Mouse (Mus musculus) gastrocnemius, adult 2 months (tissue): ENCODE data around the gene Mcm10. TPM values are rescaled to one million over a fixed set of nuclear protein-coding genes. Genes with fewer than 3 reads are reported as not detected.

Experiments
- DNase-seq: peaks from one replicate; pipeline ENCODE4 v3.0.0; 2022
- H3K27ac ChIP-seq: fragments of 200-600 bp; 2 replicates; pipeline ENCODE4 v1.8.1; 2022; ENCODE audit warnings: mild to moderate bottlenecking
- H3K4me3 ChIP-seq: fragments of 200-600 bp; 2 replicates; pipeline ENCODE4 v1.8.1; 2022; ENCODE audit warnings: mild to moderate bottlenecking, moderate library complexity
- CTCF ChIP-seq: fragments of 200-600 bp; IDR thresholded peaks from 2 replicates; pipeline ENCODE4 v1.8.1; 2022; ENCODE audit warnings: antibody characterized with exemption, mild to moderate bottlenecking, moderate library complexity
- intact Hi-C: fragments of 180-260 bp; cut with DNase I; formaldehyde crosslinking; loops from one replicate; pipeline ENCODE4 v1.15.1; 2025
- total RNA-seq, 2 experiments: library from RNA; stranded (reverse); gene quantifications; 2 replicates each; pipeline ENCODE4 v1.2.3; 2021

Gene Mcm10
- total RNA-seq, 2 experiments from 2014 or later, result 0.08 TPM; not detected in 1

DNA sequence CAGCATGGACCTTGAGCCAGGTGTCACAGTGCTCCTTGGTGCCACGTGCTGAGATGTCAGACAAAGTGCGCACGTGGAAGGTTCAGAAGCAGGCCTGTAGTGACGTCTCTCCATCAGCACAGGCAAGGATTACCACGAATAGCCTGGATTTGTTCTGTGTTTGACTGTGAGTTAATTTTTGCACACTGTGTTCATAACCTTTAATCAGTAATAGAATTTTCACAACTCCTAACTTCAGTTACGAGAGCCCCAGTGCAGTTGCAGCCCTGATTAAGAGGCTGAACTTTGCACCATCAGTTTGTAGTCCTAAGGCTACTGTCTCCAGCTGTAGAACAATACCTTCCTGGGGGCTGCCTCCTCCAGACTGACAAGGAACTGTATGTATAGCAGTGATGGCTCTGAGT, 16.2 kb downstream of the Mcm10 start:
- no peak for DNase-seq
- H3K4me3 ChIP-seq, result no peak overlapping the region
- TF ChIP-seq CTCF, result no peak
- intact Hi-C loops, result no loop called here
- H3K27ac ChIP-seq, result no peak overlapping the region

DNA sequence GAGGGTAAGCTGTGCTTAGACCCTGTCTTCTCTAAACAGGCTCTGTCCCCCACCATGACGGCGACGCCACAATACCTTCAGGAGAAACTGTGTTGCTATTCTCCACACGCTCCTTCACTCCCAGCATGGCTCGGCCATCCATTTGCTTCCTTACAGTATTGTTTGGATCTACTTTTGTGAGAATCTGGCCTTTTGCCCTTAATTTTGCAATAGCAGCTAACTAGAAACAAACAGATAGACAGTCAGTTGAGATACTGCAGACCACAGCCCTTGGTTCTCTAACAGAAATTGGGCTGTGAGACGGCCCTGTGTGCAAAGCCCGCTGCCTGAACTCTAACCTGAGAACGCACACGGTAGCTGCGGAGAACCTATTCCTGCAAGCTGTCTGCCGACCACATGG, 16.9 kb downstream of the Mcm10 start:
- DNase-seq, result no peak
- H3K4me3 ChIP-seq, result no peak overlapping the region
- H3K27ac ChIP-seq, result no peak overlapping the region
- intact Hi-C loops, result no loop called here
- TF ChIP-seq CTCF, result no peak

DNA sequence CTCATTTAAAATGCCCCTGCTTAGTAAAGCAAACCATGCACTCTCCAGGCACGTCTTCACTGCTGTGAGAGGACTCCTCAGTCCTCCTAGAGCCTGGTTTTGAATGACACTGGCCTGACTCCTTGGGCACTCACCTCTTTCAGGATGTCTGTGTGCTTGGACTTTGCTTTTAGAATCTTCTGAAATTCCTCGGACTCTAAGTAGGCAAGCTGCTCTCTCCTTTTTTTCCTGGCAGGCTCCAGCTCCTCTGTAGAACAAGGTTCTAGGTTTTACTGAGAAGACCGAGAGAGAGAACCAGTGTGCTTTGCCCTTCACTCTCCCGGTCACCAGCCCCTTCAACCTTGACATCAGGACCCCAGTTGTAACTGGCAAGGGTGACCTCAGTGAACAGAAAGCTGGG, 18.2 kb downstream of the Mcm10 start:
- H3K4me3 ChIP-seq, result no peak overlapping the region
- no peak for TF ChIP-seq CTCF
- DNase-seq, result no peak
- H3K27ac ChIP-seq, result no peak overlapping the region
- intact Hi-C loops, result no loop called here

DNA sequence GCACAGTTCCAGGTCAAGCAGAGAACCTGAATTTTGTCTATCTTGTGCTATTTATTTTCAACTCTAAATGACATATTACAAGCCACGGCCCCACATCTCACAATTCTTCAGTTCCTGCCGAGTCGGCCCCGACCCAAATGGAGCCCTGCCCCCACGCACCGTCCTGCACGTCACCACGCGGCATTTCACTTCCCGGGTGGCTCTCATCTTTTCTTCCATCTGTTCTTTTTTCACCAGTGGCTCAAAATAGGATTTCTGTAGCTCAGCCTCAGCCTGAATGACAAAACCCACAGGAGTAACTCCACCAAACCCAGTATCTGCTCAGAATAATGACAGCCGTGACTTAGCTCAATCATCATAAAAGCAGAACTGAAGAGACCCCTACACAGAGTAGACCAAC, 19.0 kb downstream of the Mcm10 start:
- no peak for DNase-seq
- no peak overlapping the region for H3K4me3 ChIP-seq
- no peak overlapping the region for H3K27ac ChIP-seq
- no peak for TF ChIP-seq CTCF
- intact Hi-C loops, result no loop called here

DNA sequence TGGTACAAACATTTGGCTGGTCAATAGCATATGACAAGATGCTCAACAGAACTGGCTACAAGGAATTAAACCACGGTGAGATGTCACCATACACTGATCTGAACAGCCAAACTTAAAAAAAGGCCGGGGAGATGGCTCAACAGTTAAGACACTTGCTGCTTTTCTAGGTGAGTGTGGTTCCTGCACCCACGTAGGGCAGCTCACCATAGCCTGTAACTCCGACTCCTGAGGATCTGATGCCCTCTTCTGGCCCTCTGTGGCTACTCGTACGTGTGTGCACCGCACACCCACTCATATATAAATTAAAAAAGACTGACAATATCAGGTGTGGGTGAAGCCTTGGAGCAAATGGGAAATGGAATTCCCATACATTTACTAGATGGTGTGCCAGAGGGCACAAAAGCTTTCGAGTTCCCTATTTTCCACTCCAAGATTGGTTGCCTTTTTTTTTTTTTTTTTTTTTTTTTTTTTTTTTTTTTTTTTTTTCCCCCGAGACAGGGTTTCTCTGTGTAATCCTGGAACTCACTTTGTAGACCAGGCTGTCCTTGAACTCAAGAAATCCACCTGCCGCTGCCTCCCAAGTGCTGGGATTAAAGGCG, 23.7 kb downstream of the Mcm10 start:
- DNase-seq, result no peak

DNA sequence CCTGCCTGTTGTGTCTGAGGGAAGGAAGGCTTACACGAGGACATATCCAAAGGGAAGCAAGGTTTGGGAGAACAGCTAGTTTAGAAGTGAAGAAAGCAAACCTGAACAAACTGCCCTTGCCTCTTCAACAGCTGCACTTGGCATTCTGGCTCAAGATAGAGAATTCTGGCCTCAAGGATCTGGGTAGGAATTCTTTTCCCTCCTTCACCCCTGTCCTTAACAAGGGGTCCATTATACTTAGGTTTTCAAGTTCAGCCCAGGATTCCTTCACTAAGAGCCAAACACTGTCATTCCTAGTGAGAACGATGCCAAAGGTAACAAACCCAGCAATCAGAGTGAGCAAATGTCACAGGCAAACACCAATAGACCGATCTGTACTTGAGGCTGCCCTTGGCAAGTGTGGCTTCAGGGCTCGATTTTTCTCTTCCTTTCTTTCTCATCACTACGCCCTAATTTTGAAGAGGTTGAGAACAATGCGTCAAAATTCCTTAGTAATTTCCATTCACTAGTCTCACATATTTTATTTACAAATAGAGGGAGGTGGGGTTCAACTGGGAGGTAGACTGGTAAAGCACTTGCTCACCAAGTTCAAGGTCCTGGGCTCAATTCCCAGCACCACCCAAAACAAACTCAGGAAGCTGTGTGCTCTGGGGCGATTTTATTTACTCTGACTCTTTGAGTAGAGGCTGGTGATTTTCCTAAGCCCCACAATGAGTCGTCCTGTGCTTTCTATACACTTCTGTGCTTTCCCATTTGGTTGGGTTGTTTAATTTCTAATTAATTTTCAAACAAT, 25.0 kb downstream of the Mcm10 start:
- no peak overlapping the region for H3K4me3 ChIP-seq
- H3K27ac ChIP-seq, result no peak overlapping the region
- no peak for DNase-seq
- intact Hi-C loops, result no loop called here
- TF ChIP-seq CTCF, result no peak

More for the DNA sequence above, 23.7 kb downstream of the Mcm10 start:
- Histone ChIP-seq H3K4me3 (no peak overlapping the region), H3K27ac (no peak overlapping the region)
- peak; percentile 4; the same call in 1 of the 2 replicates for TF ChIP-seq CTCF
- intact Hi-C loops, result no loop called here

DNA sequence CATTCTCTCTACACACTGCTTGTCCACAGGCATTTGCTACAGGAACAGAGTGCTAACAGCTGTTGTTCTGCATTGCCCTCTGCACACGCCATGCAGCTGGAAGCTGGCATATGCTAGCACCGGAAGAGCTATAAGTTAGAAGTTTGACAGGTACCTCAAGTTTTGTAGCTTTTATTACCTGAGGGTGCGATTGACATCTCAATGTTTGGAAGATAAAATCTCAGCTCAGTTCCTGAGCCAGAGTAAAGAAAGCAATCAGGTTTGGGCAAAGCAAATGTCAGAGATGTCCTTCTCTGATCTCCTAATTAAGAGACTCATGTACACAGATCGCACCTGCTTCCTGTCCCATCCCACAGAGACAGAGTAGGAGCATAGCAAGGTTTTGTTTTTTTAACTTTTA, 25.8 kb downstream of the Mcm10 start:
- no peak for DNase-seq
- intact Hi-C loops, result no loop called here
- H3K4me3 ChIP-seq, result no peak overlapping the region
- TF ChIP-seq CTCF, result no peak
- H3K27ac ChIP-seq, result no peak overlapping the region

DNA sequence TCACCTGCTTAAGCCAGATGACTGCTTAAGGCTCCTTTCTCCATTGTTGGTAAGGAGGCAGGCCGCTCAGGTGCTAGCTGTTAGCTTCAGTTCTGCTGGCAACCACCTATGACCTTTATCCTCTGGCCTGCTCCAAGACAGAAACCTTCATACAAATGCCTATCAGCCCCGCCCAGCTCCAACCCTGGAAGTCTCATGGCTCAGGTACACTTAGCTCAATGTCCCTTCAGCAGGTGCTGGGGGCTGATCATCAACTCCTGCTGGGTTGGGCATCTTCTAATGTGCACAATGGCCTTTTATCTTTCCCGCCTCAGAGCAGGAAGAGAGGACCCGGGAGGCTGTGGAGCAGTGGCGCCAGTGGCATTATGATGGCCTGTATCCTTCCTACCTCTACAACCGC, 27.6 kb downstream of the Mcm10 start:
- no peak for DNase-seq
- Histone ChIP-seq H3K4me3 (no peak overlapping the region), H3K27ac (no peak overlapping the region)
- intact Hi-C loops, result no loop called here
- no peak for TF ChIP-seq CTCF

DNA sequence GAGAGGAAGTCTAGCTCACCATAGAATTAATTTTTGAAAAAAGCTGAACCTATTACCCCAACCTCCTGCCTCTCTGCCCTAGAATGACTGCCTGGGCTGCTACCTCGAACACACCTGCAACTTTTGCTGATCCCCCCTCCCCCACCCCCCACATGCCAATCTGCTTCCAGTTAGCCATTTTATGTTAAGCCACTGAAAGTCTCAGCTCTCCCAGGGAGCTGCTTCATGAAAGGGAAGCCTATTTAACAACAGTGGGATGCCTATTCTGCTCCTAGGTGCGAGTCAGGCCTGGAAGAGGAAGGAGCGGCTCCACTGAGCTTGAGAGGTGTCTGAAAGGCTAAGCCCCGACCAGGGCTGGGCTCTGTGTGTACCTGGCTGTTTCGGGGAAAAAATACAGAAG, 28.6 kb downstream of the Mcm10 start:
- Histone ChIP-seq H3K27ac (no peak overlapping the region), H3K4me3 (no peak overlapping the region)
- DNase-seq, result no peak
- TF ChIP-seq CTCF, result no peak
- intact Hi-C loops, result no loop called here

DNA sequence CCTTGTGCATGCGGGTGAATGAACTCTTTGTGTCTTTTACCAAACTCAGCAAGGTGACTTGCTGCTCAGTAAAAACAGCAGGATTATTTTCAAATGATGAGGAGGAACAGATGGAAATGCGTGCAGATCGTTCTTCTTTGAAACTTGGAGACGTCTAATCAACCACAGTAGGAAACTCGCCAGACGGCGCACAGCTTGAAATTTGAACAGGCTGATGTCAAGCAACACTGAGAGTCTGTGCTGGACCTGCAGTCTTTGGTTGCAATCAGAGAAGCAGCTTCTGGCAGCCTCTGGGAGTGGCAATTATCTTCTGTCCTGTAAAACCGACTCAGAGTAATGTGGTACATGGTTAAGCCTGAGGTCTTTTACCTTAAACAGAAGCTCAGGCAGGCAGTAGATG, 34.5 kb downstream of the Mcm10 start:
- intact Hi-C loops, result no loop called here

DNA sequence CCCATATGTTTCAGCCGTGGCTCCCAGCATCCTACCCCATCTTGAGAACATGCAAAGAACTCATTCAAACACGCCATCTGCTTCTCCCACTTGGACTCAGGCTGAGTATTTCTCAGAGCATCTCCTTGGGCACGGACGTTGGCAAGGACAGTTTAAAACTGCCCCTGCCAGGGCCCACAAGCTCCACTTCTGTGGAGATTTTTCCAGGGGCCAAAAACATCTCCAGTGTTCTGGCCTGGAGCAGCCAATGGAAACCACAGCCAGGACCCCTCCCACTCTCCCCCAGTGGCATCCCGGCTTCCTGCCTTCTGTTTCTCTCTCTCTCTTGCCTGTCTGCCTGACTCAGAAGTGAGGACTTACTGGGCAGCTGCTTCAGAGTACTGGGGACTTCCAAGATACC, 36.8 kb downstream of the Mcm10 start, which contains the start of gene Ucma:
Gene Ucma (plus strand): TSS at position 316 of the 400 bp plus-strand sequence.
- no peak within 1 kb of the TSS for H3K27ac ChIP-seq
- intact Hi-C loops, result no loop called here
- no peak for TF ChIP-seq CTCF
- DNase-seq, result no peak
- no peak within 1 kb of the TSS for H3K4me3 ChIP-seq

More for the DNA sequence above, 34.5 kb downstream of the Mcm10 start:
- DNase-seq, result no peak
- no peak overlapping the region for H3K27ac ChIP-seq
- no peak overlapping the region for H3K4me3 ChIP-seq
- TF ChIP-seq CTCF, result no peak

DNA sequence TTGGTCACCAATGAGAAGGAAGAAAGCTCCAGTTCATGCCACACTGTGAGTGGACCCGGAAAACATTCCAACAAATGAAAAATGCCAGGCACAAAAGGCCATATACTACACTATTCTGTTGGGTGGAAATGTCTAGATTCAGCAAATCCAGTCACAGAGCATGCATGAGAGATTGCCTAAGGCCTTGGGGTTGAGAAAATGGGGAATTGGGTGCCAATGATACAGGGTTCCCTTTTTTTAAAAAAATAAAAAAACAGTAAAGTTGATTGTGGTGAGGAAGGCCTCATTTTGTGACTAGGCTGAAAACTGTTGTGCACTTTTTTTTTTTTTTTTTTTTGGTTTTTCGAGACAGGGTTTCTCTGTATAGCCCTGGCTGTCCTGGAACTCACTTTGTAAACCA, 43.5 kb downstream of the Mcm10 start:
- H3K4me3 ChIP-seq, result no peak overlapping the region
- no peak for DNase-seq
- no peak for TF ChIP-seq CTCF
- intact Hi-C loops, result no loop called here
- H3K27ac ChIP-seq, result no peak overlapping the region

DNA sequence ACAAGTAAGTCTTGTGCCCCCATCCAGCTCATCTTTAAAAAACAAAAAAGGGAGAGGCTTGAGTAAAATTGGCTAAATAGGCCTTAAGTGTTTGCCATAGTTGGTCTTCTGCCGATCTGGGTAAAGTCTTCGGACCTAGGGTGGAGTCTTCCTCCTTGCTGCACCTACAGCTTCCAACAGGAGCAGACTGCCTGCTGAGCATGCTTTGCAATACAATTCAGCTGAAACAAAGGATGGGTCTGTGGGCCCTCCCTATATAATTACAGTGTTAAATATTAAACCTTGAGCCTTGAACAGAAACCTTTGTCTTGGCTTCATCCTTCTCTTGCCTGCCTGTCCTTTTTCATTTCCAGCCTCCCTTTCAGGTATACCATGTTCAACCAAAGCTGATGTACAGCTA, 44.8 kb downstream of the Mcm10 start:
- no peak overlapping the region for H3K4me3 ChIP-seq
- no peak for TF ChIP-seq CTCF
- intact Hi-C loops, result no loop called here
- DNase-seq, result no peak
- H3K27ac ChIP-seq, result no peak overlapping the region

DNA sequence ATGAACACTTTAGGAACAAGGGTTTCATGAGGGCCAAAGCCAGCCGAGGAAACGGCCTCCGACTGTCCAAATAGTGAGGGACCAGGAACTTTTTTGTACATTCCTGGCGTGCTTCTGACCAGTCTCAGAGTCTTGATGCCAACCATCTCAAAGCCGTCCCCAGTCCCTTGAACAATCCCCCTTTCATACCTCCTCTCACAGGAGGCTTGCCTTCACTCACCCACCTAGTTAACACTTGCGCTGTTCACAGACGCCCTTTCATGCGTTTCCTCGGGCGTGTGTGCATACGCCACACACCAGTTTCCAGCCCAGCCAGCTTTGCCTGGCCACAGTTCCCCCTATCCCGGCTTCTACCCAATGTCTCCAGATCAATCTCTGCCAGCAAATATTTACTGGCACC, 54.6 kb downstream of the Mcm10 start:
- intact Hi-C loops, result no loop called here
- no peak for TF ChIP-seq CTCF
- Histone ChIP-seq H3K27ac (no peak overlapping the region), H3K4me3 (no peak overlapping the region)
- no peak for DNase-seq
